Mouse (Mus musculus): ENCODE data around the gene St6galnac1. TPM values are rescaled to one million over a fixed set of nuclear protein-coding genes. Genes with fewer than 3 reads are reported as not detected.

Gene St6galnac1
- polyA plus RNA-seq, 1 experiment from 2014 or later = 0.12 TPM

GRCm38 (mm10) chr11:116813610-116814009, 38.3 kb upstream of the St6galnac1 start:
- H3K4me3 ChIP-seq (ENCODE audit: low read depth, low read length) = no peak overlapping the region
- ATAC-seq = no peak
- H3K4me2 ChIP-seq (replicated peaks; ENCODE audit: low read depth) = no peak overlapping the region
- H3K9ac ChIP-seq (ENCODE audit: low read depth, low read length) = no peak overlapping the region
- no peak for TF ChIP-seq CTCF (IDR thresholded peaks at IDR 0.05; ENCODE audit: low read depth)
- peak overlapping the region; percentile 37; the same call in 1 of the 2 replicates for H3K27ac ChIP-seq (ENCODE audit: low read depth, low read length)
- H3K36me3 ChIP-seq (ENCODE audit: control insufficient read depth, insufficient read depth) = peaks cover 16% of the 10 kb centered on the region
- H3K9me3 ChIP-seq (ENCODE audit: control insufficient read depth) = no peaks in the 10 kb centered on the region
- peaks cover 14% of the 10 kb centered on the region for H3K4me1 ChIP-seq (replicated peaks; ENCODE audit: control insufficient read depth, insufficient read depth, low read length)
- WGBS = 87% methylated on average over 13 of the region's 13 CpGs
- H3K27me3 ChIP-seq (replicated peaks; ENCODE audit: control insufficient read depth, insufficient read depth, low read length) = no peaks in the 10 kb centered on the region

DNA sequence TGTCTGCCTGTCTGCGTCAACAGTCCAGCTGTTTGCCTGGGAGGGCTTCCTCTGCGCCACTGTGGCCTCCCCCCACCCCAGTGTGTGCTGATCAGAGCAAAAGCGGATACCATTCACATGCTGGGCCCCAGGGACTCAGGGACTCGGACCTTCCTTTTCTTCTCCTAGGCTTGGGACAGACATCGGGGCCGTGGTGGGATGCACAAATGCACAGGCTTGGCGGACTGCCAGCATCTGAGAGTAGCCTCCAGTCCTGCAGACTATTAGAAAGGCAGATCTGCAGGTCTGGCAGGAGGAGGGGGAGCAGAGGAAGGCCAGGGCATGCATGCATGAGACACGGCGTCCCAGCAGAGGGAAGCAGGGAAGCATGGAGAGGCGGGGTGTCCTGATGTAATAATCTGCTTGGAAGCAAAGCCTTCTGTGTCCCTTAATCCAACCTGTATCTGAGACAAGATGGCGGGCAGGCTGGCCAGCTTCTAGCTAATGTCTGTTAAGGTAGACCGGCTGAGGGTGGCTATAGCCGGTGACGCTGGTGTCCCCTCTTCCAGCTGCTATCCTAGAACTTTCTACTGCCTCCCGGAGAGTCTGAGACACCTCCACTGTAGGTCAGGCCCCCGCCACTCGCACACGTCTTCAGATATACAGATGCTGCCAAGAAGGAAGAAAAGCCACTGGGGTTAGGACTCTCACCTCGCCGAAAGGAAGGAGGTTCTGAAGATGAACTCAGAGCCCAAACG, 37.7 kb upstream of the St6galnac1 start:
- H3K27ac ChIP-seq (ENCODE audit: low read depth, low read length) = no peak overlapping the region
- no peak overlapping the region for H3K9ac ChIP-seq (ENCODE audit: low read depth, low read length)
- TF ChIP-seq CTCF (IDR thresholded peaks at IDR 0.05; ENCODE audit: low read depth) = peak; percentile 39
- H3K36me3 ChIP-seq (ENCODE audit: control insufficient read depth, insufficient read depth) = peaks cover 18% of the 10 kb centered on the region
- no peak for ATAC-seq
- no peaks in the 10 kb centered on the region for H3K27me3 ChIP-seq (replicated peaks; ENCODE audit: control insufficient read depth, insufficient read depth, low read length)
- no peak overlapping the region for H3K4me3 ChIP-seq (ENCODE audit: low read depth, low read length)
- WGBS = 65% methylated on average over 21 of the region's 21 CpGs
- peaks cover 10% of the 10 kb centered on the region for H3K4me1 ChIP-seq (replicated peaks; ENCODE audit: control insufficient read depth, insufficient read depth, low read length)
- H3K9me3 ChIP-seq (ENCODE audit: control insufficient read depth) = no peaks in the 10 kb centered on the region
- H3K4me2 ChIP-seq (replicated peaks; ENCODE audit: low read depth) = no peak overlapping the region

- H3K27ac ChIP-seq (ENCODE audit: low read depth, low read length) = no peak overlapping the region; the same call in 1 of the 2 replicates
- ATAC-seq = peak; percentile 36
- no peaks in the 10 kb centered on the region for H3K27me3 ChIP-seq (replicated peaks; ENCODE audit: control insufficient read depth, insufficient read depth, low read length)
- H3K9ac ChIP-seq (ENCODE audit: low read depth, low read length) = no peak overlapping the region
- peaks cover 18% of the 10 kb centered on the region for H3K36me3 ChIP-seq (ENCODE audit: control insufficient read depth, insufficient read depth)
- 0 out of 2 replicates have a peak overlapping the region, but pooled peaks have one; percentile 3 for H3K4me3 ChIP-seq (ENCODE audit: low read depth, low read length)
- H3K4me2 ChIP-seq (replicated peaks; ENCODE audit: low read depth) = peak overlapping the region; percentile 55
- H3K9me3 ChIP-seq (ENCODE audit: control insufficient read depth) = no peaks in the 10 kb centered on the region
- H3K4me1 ChIP-seq (replicated peaks; ENCODE audit: control insufficient read depth, insufficient read depth, low read length) = peaks cover 8% of the 10 kb centered on the region; the same call in 1 of the 2 replicates
- WGBS = 26% methylated on average over 32 of the region's 32 CpGs
- TF ChIP-seq CTCF (IDR thresholded peaks at IDR 0.05; ENCODE audit: low read depth) = peak; percentile 24; the same call in 1 of the 2 replicates
These were observed 35.9 kb upstream of the St6galnac1 start for GRCm38 (mm10) chr11:116810983-116811901.

DNA sequence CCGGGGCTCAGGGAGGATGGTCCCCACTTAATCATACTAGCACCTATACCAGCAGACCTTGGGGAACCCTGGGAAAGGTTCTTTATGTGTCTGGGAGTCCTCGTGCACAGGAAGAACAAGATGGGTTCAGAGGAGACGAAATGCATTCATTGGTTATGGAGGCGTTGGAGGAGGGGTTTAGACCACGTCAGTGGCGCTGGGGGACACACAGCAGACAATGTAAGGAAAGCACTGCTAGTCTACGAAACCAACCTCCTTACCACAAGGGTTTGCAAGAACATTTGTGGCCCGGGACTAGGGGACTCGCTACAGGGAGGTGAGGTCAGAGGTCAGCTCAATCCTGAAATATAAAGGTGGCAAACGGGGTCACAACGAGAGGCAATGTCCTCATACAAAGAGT, 35.2 kb upstream of the St6galnac1 start:
- H3K4me1 ChIP-seq (replicated peaks; ENCODE audit: control insufficient read depth, insufficient read depth, low read length) = peaks cover 8% of the 10 kb centered on the region; the same call in 1 of the 2 replicates
- WGBS = 87% methylated on average over 11 of the region's 11 CpGs
- no peaks in the 10 kb centered on the region for H3K27me3 ChIP-seq (replicated peaks; ENCODE audit: control insufficient read depth, insufficient read depth, low read length)

GRCm38 (mm10) chr11:116809520-116809919, 34.2 kb upstream of the St6galnac1 start:
- Histone ChIP-seq H3K4me3 (ENCODE audit: low read depth, low read length) (no peak overlapping the region), H3K27ac (ENCODE audit: low read depth, low read length) (no peak overlapping the region), H3K36me3 (ENCODE audit: control insufficient read depth, insufficient read depth) (peaks cover 18% of the 10 kb centered on the region), H3K27me3 (replicated peaks; ENCODE audit: control insufficient read depth, insufficient read depth, low read length) (no peaks in the 10 kb centered on the region), H3K4me2 (replicated peaks; ENCODE audit: low read depth) (no peak overlapping the region), H3K9me3 (ENCODE audit: control insufficient read depth) (no peaks in the 10 kb centered on the region), H3K9ac (ENCODE audit: low read depth, low read length) (no peak overlapping the region), H3K4me1 (replicated peaks; ENCODE audit: control insufficient read depth, insufficient read depth, low read length) (0 out of 2 replicates have a peak, but pooled peaks cover 4% of the 10 kb centered on the region)
- no peak for ATAC-seq
- TF ChIP-seq CTCF (IDR thresholded peaks at IDR 0.05; ENCODE audit: low read depth) = no peak
- 81% methylated on average over 8 of the region's 8 CpGs for WGBS

More for the DNA sequence above, 35.2 kb upstream of the St6galnac1 start:
- no peak overlapping the region for H3K9ac ChIP-seq (ENCODE audit: low read depth, low read length)
- no peak overlapping the region for H3K4me2 ChIP-seq (replicated peaks; ENCODE audit: low read depth)
- H3K36me3 ChIP-seq (ENCODE audit: control insufficient read depth, insufficient read depth) = peaks cover 18% of the 10 kb centered on the region
- no peak for ATAC-seq
- no peak overlapping the region for H3K27ac ChIP-seq (ENCODE audit: low read depth, low read length)
- no peaks in the 10 kb centered on the region for H3K9me3 ChIP-seq (ENCODE audit: control insufficient read depth)
- no peak overlapping the region for H3K4me3 ChIP-seq (ENCODE audit: low read depth, low read length)
- TF ChIP-seq CTCF (IDR thresholded peaks at IDR 0.05; ENCODE audit: low read depth) = no peak
